Mouse (Mus musculus) B cell, adult 62 days (primary cell): ENCODE results near the gene Rab7. TPM values are rescaled to one million over a fixed set of nuclear protein-coding genes. Genes with fewer than 3 reads are reported as not detected.

Experiments used
- total RNA-seq: library from RNA; stranded (reverse); gene quantifications from 4 replicates; pipeline ENCODE4 v1.2.4, GENCODE M21; 2023

Gene Rab7
- total RNA-seq, result 174 to 206 TPM (median 183 TPM) in 4 replicates

DNA sequence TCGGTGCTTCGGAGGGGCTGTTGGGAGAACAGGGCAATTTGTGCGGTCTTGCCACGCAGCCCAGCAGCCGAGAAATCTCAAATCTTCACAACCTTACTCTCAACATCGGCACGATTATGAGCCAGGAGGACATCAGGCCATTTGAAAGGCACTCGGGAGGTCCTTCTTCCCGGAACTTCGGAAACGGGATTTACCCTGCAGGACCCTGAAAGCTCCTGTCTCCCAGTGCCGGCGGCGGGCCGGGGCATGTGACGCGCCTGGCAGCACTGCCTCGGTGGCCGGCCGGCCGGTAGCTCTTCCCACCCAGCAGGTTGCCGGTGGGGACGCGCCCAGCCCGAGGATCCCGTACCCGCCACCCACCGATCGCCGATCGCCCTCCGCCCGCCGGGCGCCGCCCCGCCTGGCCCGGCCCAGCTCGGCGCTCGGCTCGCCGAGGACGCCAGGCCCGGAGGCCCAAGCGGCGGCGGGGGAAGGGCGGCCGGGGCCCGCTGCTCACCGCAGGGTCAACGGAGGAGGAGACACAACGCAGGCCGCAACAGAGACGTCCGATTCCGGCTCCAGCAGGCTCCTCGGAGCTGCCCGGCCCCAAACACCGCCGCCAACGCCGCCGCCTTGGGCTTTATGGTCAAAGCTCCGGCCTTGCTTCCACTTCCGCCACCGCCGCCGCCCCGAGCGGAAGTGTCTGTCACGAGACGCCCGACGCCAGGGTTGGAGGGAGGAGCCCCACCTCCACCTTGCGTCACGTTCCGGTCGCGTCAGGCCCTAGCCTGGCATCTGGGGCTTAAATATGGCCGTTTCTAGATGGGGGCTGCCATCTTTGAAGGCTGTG, at the start of gene Rab7:
TSS of gene Rab7 (minus strand) at position 694 of the 829 bp plus-strand sequence.

DNA sequence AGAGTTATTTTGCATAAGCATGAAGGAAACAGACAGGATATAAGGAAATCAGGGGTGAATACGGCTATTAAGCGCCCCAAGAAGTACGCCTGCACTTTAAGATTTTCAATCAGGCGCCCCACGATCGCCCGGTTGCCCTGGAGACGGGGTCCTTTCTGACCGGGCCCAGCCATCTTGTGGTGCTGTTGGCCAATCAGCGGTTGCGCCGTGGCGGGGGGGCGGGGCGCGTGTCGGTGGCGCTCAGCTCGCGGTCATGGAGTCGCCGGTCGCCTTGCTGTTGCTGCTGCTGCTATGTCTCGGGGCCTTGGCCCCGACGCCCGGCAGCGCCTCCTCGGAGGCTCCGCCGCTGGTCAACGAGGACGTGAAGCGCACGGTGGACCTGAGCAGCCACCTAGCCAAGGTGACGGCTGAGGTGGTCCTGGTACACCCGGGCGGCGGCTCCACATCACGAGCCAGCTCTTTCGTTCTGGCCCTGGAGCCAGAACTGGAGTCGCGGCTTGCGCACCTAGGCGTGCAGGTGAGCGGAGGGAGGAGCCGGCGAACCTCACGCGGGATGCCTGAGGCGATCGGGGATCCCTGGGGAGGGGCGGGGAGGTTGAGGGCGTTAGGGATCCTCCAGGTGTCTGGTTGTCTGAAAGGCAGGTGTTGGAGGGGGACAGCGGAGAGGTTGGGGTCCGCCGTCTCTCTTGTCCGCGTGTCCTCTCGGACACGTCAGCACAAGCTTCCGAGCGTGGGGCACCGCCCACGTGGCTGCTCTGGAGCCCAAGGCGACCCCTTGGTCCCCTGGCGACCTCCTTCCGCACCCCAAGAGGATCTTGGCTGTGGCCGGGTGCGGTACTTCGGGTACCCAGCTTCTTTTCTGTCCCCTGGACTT, 39.4 kb upstream of the Rab7 start, which contains the start of gene Rpn1:
TSS of gene Rpn1 (plus strand) at position 205 of the 874 bp plus-strand sequence.

DNA sequence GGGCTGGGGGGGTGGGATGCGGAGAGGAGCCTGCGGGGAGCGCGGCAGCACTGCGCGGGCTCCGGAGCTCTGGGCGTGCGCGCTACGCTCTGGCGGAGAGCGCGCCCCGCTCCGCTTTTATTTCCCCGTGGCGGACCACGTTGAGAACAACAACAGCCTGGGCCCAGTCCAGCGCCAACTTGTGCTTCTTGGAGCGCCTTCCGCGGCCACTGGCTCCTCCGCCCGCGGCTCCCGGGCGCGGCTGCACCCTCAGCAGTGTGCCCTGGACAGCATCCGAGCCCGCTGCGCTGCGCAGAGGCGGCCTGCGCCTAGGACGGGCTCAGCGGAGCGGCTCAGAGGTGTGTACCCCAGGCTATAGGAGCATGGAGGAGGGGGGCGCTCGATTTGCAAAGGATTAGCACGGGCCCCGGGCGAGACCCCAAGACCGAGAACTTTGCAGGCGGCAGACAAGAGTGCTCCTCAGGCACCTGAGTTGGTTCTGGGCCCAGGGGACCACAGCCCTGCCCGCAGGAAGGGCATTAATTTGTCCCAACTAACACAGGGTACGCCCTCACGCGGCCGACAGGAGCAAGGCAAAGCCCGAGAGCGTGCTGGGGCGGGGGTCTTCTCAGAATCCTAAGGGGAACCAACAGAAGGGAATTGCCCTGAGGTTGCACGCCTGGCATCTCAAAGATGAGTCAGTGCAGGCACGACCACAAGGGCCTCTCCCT, 63.4 kb downstream of the Rab7 start, which contains the start of gene H1fx:
TSS of gene H1fx (minus strand) at position 91 of the 710 bp plus-strand sequence.

Other genes with a start within 250 kb of the Rab7 start
- 51.0 to 63.3 TPM (median 55.0 TPM) in 4 replicates for gene Rab43, start 233.1 kb downstream of the Rab7 start, total RNA-seq
- gene Gm45140, start 209.5 kb downstream of the Rab7 start, total RNA-seq, result 4.5 to 12.0 TPM (median 5.3 TPM) in 4 replicates
- 96.1 to 127 TPM (median 110 TPM) in 4 replicates for gene Isy1, start 206.5 kb downstream of the Rab7 start, total RNA-seq
- 610 to 648 TPM (median 626 TPM) in 4 replicates for gene Cnbp, start 194.2 kb downstream of the Rab7 start, total RNA-seq
- 129 to 144 TPM (median 140 TPM) in 4 replicates for gene Copg1, start 157.5 kb downstream of the Rab7 start, total RNA-seq
- 95.2 to 109 TPM (median 103 TPM) in 4 replicates for gene Hmces, start 131.3 kb downstream of the Rab7 start, total RNA-seq
- gene H1fx, start 63.6 kb downstream of the Rab7 start, total RNA-seq, result 1.3 to 2.0 TPM (median 1.6 TPM) in 4 replicates
- 91.6 to 103 TPM (median 97.0 TPM) in 4 replicates for gene Rpn1, start 39.2 kb upstream of the Rab7 start, total RNA-seq
- 0.44 to 1.2 TPM (median 0.58 TPM) in 4 replicates for gene Gata2, start 148.6 kb upstream of the Rab7 start, total RNA-seq
- not detected in 4 replicates for gene Dnajb8, start 177.0 kb upstream of the Rab7 start, total RNA-seq